Mouse (Mus musculus): ENCODE measurements around the gene Nr2f2.

The Nr2f2 gene

DNA sequence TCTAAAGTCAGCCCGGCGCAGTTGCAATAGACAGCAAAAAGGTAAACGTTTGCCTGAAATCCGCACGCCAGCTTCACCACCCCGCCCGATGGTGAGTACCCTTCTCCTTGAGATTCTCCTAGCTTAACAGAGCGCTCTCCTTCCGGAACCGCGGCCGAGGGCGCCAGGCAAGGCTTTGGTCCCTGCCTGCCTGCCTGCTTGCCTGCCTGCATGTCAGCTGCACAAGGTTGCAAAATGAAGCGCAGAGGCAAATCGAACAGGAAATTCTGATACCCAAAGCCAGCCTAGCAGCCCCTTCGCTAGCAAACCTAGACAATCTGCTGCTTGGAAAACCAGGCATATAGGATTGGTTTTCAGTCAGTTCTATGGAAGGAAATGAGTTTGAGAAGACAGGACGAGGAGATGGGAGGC, 1.1 kb downstream of the Nr2f2 start:
- DNase-seq (ENCODE audit: low spot score) = peak; percentile 50

DNA sequence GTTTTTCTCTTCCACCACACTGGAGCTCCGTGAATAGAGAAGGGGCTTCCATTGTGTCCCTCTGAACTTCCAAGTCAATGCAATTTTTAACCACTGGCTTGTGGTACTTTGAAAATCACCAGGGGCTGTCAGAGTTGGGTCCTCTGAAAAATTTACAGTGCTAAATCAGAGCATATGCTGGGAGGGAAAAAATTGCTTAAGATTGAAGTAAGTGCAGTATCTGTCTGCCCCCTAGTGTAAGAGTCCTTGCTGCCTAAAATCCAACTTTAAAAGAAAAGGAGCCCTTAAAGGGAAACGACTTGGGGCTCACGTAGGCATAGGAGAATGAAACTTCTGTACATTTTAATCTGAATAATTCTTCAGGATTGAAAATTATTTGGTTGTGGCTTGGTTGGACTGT, 1.7 kb downstream of the Nr2f2 start:
- no peak for DNase-seq (ENCODE audit: low spot score)

DNA sequence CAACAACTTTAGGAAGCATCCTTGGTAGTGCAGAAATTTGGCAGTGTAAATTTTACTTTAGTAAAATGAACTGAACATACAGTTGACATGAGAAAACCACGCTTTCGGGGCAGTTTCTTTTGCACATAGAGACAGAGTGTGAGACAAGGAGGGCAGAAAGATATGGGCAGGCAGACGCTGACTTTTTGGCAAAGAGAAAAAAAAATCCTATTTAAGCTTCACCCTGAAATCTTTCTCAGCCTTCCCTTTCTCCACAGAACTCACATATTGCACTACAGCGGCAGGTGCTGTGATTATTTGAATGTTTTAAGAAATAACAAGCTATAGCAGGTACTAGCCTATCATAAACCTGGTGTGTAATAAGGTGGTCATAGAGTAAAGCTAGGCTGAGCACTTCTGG, 3.2 kb downstream of the Nr2f2 start:
- no peak for DNase-seq (ENCODE audit: low spot score)

DNA sequence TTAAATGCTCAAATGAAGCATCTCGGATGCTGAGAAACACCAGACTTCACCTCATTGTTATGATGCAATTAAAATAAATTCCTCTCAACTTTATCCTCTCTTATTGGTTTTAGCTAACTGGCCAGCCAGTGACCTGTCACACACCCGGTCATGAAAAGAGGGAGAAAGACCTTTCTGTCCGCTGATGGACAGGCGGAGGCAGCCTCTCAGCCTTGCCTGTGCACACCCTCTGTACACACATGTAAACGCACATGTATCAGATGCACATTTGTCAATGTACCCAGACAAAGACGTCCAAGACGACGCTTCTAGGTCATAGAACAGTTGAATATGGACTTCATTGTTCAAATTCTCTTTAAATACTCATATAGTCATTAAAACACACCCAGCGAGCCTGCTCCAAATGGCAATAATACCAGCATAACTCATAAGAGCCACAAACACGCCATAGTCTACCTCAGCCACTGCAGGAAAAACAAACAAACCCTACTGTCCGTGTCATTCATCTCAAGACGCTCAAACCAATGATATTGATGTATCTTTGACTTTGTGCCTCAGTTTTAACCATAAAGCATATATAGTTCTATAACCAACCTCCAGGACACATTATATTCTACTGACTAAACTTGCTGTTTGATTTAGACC, 3.9 kb downstream of the Nr2f2 start:
- no peak for DNase-seq (ENCODE audit: low spot score)

DNA sequence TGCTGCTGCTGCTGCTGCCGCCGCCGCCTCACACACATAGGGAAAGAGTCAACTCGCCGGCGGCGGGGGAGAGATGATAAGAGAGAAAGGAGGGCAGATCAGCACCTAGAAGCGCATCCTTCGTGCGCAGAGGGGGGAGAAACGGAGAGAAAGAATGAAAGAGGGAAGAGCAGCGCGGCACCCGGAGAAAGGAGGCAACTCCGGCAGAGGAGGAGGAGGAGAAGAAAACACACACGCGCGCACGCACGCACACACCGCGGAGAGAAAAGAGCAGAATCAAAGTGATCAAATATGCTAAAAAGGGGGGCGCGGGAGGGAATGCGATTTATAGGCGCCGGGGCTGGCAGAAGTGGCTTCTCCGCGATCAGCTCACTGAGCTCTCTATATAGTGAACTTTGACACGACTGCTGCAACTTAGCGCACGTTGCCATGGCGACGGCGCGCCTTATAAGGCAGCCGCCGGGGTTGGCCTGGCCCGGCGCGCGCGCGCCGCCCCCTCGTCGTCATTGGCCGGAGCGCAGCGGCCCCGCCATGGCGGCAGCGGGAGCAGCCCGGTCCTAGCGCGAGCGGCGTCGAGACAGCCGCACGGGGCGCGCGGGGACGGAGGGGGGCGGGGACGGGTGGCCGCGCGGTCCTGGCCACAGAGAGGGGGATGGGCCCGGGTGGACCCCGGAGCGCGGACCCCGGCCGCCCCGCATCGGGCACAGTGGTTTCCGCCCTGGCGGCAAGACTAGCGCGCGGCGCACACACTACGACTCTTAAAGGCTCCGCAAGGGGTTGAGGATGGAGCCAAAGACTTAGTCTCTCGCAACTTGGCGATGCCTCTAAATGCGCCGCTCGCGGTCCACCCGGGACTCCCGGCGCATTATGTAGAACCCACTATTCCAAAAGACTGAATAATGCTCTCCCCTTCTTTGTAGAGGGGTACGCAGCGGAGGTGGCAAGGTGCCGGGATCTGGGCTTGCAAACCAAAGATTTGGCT, 4.9 kb downstream of the Nr2f2 start:
- peak; percentile 94 for DNase-seq (ENCODE audit: low spot score)

DNA sequence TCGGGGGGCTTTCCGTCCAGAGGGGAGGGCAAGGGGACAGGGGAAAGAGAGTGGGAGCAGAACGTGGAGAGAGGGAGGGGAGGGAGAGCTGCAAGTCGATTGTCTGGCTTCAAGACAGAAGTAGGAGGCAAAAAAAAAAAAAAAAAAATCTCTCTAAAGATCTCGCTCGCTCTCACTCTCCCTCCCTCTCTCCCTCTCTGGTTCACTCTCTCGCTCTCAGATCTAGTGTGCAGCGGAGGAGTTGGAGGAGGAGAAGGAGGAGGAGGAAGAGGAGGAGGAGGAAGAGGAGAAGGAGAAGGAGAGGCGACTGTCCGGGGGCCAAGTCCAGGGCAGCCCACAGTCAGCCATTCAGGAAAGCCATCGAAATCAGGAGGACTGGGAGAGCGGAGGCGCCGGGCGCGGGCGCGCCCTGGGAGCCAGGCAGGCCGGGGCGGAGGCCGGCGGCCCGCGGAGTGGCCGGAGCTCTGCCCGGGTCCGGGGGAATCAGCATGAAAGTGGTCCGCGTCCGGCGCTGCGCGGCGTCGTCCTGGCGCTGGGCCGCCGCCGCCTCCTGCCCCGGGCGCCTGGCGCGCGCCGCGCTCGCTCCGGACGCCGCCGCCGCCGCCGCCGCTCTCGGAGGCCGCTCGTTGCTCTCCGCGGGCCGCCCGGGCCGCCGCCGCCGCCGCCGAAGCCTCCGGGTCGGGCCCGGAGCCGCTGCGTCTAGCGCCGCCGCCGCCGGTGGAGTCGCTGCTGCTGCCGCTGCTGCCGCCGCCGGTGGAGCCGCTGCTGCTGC, 5.7 kb downstream of the Nr2f2 start:
- DNase-seq (ENCODE audit: low spot score) = peak; percentile 57

DNA sequence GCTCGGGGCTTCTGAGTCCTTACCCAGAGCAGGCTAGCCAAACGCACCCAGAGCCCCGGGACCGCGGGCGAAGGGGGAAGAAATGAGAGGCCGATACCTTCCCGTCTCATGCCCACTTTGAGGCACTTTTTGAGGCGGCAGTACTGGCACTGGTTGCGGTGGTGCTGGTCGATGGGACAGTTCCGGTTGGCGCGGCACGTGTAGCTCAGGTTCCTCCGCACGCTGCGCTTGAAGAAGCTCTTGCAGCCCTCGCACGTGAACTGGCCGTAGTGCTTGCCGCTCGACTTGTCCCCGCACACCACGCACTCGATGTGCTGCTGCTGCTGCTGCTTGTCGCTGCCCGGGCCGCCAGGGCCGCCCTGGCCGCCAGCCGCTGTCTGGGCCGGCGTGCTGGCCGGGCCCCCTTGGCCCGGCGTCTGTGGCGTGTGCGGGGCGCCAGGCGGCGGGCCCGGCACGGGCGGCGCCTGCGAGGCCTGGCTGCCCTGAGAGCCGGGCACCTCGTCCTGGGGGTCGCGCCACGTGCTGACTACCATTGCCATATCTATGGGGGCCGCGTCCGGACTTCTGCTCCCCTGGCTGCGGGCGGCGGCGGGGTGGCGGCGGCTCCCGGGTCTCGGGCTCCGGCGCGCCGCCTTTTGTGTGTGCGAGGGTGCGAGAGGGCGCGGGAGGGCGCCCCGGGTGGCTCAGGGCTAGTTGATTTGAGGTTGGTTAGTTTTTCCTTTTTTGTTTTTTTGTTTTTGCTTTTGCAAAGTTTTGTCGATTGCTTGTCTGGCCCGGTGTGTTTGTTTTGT, 6.5 kb downstream of the Nr2f2 start:
- no peak for DNase-seq (ENCODE audit: low spot score)

DNA sequence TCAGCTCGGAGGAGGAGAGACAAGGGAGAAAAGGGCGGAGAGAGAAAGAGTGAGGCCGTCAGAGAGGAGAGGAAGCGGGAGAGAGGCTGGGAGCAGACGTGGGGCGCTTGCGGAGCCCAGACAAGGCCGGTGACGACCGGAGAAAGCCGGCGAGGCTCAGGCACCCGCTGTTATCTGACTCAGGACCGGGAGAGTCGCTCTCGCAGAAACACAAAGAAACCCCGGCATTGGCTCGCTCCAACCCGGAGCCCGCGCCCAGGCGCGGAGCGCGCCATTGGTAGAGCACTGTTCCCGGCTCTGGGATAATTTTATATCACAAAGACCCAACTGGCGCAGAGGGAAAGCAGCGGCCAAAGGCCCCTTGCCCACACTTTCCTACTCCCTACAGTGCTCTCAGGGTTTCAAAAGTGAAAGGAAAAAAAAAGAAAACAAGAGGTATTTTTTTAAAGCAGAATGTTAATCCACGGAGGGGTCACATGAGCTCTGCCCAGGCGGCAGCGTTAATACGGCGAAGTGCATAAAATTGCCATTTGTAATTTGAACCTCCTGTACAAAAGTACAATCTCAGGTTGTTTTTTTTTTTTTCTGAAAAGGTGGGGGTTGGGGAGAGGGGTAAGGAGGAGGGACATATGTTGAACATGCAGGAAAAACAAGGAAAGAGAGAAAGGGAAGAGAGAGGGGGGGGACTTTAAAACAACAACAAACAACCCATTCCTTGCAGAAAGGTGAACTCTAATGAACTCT, 7.5 kb downstream of the Nr2f2 start:
- no peak for DNase-seq (ENCODE audit: low spot score)

DNA sequence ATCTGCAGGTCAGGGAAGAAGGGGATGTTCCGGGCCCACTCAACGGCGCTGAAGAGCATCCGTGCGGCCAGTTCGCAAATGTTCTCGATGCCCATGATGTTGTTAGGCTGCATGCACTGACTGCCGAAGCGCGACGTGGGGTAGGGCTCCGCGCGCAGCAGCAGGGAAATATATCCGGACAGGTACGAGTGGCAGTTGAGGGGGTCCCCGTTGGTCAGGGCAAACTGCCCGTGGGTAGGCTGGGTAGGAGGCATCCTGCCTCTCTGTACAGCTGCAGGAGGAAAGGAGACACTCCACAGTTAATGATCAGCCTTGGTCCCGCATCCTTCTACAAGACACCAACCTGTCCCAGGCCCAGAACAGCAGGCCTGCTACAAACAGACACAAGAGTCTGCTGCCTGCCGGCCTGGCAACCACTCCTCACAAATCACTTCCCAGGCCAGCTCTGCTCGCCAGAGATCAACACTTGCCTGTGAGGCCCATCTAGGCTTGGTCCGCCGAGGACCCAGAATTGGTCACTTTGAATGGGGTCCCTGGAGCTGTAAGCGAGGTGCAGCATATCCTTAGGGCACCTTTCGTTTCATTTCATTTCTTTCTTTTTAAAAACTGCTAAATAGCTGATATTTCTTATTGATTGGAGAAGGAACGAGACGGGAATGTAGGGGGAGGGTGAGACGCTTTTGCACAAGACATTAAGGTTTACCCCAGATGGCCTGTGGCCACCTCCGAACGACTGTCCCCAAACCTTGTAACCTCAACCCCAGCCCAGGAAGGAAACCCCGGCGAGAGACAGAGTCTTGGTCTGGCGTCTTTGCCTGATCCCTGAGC, 8.3 kb downstream of the Nr2f2 start:
- DNase-seq (ENCODE audit: low spot score) = no peak

DNA sequence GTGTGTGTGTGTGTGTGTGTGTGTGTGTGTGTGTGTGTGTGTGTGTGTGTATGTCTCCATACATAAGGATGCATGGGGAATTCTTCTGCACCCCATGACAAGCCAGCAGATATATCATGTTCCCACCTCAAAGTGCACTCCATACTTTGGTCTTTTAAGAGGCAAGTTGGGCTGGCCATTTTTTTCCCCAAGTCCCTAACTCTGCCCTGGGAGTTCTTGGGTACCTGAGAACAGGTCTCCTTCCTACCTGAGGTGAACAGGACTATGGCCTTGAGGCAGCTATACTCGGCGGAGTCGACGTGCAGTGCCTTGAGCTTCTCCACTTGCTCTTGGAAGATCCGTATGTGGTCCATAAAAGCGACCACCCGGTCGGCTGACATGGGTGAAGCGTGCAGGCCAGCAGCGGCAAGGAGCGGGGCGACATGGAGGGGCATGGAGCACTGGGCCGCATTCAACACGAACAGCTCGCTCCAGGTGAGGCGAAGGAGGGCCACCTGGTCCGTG, 9.0 kb downstream of the Nr2f2 start:
- DNase-seq (ENCODE audit: low spot score) = no peak

DNA sequence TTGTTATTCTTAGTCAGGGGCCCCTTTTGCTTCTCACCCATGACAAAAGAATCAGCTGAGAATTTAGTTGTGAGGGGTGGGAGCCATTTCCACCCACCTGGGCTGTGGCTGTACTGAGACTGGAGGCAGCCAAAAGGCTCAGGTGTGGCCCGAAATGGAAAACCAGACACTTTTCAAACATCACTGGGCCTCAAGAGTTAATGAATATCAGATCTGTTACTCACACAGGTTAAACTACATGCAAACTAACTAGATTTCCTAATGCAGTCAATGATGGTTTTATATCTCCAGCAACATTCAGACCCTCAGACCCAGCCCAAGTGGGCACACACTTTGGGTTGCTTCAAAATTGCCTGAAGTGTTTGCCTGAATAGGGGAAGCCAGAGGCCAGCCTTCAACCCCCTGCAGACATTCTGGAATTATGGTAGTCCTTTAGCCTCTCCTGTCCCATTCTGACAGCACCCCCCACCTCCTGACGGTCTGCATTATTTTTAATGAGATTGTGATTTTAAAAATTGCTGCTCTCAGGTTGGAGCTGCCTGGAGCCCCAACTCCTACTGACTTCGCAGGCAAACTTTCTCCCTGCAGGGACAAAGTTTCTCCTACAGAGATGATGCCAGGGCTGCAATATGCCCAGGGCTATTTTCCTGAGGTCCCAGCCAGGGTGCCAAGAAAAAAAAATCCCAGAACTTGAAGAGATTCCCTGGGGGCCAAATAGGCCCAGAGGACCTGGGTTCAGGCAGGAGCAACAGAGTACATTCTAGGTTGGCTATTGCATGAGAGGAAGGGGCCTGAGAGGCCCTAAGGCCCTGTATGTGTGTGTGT, 9.6 kb downstream of the Nr2f2 start:
- DNase-seq (ENCODE audit: low spot score) = no peak

DNA sequence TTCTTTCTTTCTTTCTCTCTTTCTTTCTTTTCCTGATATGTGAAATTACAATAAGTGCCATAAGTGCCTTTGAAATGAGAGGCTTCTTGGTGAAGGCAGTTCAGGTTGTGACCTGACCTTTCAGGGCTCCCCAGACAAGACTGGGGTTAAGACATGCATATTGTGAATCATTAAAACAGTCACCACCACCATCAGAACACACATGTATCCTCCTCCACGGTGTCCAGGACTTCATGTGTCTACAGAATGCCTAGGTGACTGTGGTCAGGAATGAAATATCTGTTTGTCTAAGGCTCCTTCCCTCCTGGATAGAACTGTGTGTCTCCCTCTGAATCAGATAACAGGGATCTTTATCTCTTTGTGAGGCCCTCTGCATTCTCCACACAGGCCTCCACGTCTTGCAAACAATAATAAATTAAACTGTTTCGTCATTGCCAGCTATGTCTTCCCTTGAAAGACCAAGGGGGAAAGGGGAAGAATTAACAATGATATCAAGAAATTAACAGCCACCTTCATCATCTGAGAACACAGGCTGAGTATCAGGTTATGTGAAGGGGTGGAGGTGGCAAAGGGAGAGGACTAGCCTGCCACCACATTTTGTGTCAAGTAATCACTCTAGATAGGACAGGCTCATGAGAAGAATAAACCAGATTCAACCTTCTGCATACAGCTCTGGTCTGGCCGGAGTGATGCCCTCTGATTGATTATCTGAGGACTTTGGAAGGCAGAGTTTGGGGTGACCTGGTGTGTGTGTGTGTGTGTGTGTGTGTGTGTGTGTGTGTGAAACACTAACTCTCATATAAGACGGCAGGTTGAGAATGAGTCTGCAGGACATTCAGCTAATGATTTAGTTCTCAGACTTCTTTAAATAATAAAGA, 10.6 kb downstream of the Nr2f2 start:
- no peak for DNase-seq (ENCODE audit: low spot score)

DNA sequence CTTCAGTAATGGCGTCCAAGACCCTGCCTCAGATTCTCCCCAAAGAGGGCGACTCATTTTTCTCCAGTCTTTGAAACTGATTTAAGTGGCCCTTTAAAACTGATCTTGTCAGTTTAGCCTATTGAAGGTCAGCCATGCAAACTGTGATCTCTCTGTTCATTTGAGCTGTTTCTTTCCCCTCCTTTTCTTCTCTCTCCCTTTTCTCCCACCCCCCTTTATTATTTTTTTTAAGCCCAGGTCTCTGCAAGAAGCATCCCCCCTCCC, 11.2 kb downstream of the Nr2f2 start:
- DNase-seq (ENCODE audit: low spot score) = no peak

DNA sequence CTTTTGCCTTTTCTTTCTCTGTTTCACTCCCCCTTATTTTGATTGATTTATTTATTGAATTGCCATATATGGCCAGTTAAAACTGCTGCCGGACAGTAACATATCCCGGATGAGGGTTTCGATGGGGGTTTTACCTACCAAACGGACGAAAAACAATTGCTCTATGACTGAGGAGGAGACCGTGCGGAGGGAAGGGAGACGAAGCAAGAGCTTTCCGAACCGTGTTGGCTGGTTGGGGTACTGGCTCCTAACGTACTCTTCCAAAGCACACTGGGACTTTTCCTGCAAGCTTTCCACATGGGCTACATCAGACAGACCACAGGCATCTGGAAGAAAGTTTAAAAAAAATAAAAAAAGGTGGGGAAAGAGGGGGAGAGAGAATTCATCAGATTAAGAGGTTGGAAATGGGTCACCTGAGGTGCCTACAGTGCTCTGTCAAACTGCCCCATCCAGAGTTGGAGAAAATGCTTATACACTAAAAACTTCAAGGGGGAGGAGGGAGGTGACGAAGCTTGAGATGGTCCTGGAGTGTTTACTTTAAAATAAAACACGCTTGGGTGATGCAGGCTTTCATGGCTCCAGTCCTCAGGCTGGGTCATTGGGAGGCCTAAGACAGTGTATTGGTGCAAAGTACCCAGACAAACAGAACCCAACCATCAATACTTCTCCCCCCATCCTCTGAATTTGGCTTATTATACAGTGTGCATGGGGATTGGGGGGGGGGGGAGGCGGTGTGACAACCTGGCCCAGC, 11.8 kb downstream of the Nr2f2 start:
- DNase-seq (ENCODE audit: low spot score) = no peak

DNA sequence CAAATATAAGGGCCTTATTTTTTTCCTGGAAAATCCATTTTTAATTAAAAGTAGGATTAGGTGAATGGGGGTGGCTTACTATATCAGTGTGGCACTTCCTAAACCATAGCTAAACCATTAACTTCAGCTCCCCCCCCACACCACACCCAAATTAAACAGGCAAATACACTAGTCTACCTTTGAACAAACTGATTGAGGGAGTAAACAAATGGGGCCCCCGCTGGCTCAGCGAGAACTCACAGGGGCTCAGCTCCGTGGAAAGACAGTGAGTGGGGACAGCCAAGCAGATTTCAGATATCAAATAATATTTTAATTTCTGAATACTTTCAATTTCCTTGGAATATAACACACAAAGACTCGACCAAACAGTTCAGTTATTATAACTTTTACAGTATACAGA, 13.4 kb downstream of the Nr2f2 start:
- DNase-seq (ENCODE audit: low spot score) = no peak

DNA sequence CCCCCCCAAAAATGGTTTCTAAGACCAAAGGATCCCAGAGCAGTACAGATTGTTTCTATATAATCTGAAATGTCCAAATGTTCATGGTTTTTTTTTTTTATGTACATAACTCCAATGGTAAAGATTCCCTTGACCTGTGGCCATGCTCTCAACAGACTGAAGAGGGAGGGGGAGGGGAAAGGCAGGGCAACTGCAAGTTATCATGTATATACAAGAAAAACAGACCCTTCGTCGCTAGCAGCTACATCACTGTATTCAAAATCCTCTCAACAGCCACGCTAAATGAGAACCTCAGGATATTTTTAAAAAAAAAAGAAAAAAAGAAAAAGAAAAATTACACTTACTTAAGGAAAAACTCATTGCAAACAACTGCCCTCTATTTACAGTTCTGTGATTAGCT, 13.9 kb downstream of the Nr2f2 start:
- DNase-seq (ENCODE audit: low spot score) = peak; percentile 27

DNA sequence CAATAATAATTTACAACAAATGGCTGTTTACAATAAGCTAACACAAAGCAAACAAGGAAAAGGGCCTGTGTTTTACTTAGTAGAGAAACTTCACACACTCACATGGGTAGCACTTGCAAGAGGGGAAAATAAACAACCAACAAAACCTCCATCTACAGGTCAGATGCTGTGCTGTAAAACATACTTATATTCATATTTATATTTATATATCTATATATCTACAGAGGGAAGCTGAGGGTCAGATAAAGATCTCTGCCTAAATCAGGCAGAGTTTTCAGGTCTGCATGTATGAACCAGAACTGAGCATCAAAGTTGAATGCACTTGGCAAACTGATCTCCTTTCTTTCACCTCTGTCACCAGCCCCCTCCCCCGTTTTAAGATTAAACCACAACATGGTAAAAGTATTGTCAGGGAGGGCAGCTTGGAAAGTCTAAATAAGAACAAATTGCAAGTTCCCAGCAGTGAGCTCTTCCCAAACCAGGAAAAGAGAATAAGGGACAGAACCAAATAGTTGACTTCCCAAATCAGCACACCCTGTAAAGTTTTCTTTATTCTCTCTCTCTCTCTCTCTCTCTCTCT, 14.5 kb downstream of the Nr2f2 start:
- DNase-seq (ENCODE audit: low spot score) = no peak

All from testis, postnatal 10 days (tissue).